Mouse (Mus musculus): ENCODE data around the gene Tnpo2.

The Tnpo2 gene

GRCm38 (mm10) chr8:85096850-85097249 lies 60.1 kb downstream of the Tnpo2 start:
- no peak for DNase-seq (ENCODE audit: extremely low read depth, insufficient read length, low spot score)

- DNase-seq (ENCODE audit: extremely low read depth, insufficient read length, low spot score) = no peak
Observed at GRCm38 (mm10) chr8:85100076-85100665, 63.5 kb downstream of the Tnpo2 start.

Data from 3134 (cell line).